Mouse (Mus musculus): ENCODE measurements around the gene Cstb. TPM values are rescaled to one million over a fixed set of nuclear protein-coding genes. Genes with fewer than 3 reads are reported as not detected.

Gene Cstb
- total and polyA plus RNA-seq, 3 experiments = 71.9 to 76.7 TPM; not detected in 1

- TF ChIP-seq CHD1 (IDR thresholded peaks at IDR 0.05; ENCODE audit: low read depth, low read length) (no peak), ZC3H11A (IDR thresholded peaks at IDR 0.05; ENCODE audit: low read depth, low read length) (no peak), ZKSCAN1 (IDR thresholded peaks at IDR 0.05; ENCODE audit: low read depth, low read length) (no peak), MAFK (IDR thresholded peaks at IDR 0.05; ENCODE audit: borderline replicate concordance, low read depth, low read length) (no peak), CTCF (IDR thresholded peaks at IDR 0.05 in 2 of 3, conservative IDR thresholded peaks at IDR 0.05 in 1 of 3; ENCODE audit: control insufficient read depth in 1 of 3, insufficient read depth in 1 of 3, low read depth in 2 of 3, low read length in 3 of 3, poor library complexity in 1 of 3, severe bottlenecking in 1 of 3) (no peak), NRF1 (IDR thresholded peaks at IDR 0.05; ENCODE audit: insufficient read depth, low read depth, low read length, poor library complexity, severe bottlenecking) (no peak), SMC3 (IDR thresholded peaks at IDR 0.05; ENCODE audit: low read depth, low read length) (no peak), MXI1 (IDR thresholded peaks at IDR 0.05; ENCODE audit: low read depth, low read length) (peak; percentile 53; the same call in 1 of the 2 replicates), E2F4 (IDR thresholded peaks at IDR 0.05; ENCODE audit: borderline replicate concordance, low read depth, low read length) (no peak), MYC (IDR thresholded peaks at IDR 0.05; ENCODE audit: low read depth, low read length) (no peak)
Measured at GRCm38 (mm10) chr10:78406152-78406551, 19.3 kb upstream of the Cstb start (continued).

- Histone ChIP-seq H3K4me1 (ENCODE audit: control insufficient read depth in 1 of 2, insufficient read depth in 2 of 2, low read length in 2 of 2) (peaks cover 0 to 14% of the 10 kb centered on the region in 2 experiments; a peak in 3 of 4 replicates), H3K27ac (ENCODE audit: control insufficient read depth, low read depth, low read length) (no peak overlapping the region), H3K9me3 (replicated peaks; ENCODE audit: insufficient read depth, low read length) (no peaks in the 10 kb centered on the region), H3K9ac (ENCODE audit: control insufficient read depth, low read depth, low read length, poor library complexity, severe bottlenecking) (no peak overlapping the region), H3K79me2 (ENCODE audit: control insufficient read depth, insufficient read depth, low read length, poor library complexity) (peaks cover 19% of the 10 kb centered on the region), H3K36me3 (ENCODE audit: control insufficient read depth in 1 of 2, insufficient read depth in 2 of 2, low read length in 2 of 2) (peaks cover 4 to 20% of the 10 kb centered on the region in 2 experiments), H3K27me3 (ENCODE audit: control insufficient read depth in 1 of 2, insufficient read depth in 2 of 2, low read length in 2 of 2) (no peaks in the 10 kb centered on the region), H3K4me3 (ENCODE audit: control insufficient read depth in 1 of 2, insufficient read depth in 1 of 2, low read depth in 2 of 2, low read length in 2 of 2) (no peak overlapping the region)
- TF ChIP-seq POLR2A (IDR thresholded peaks at IDR 0.05; ENCODE audit: control insufficient read depth in 1 of 2, insufficient read depth in 1 of 2, low read depth in 1 of 2, low read length in 2 of 2, poor library complexity in 1 of 2) = no peak
- no peak for TF ChIP-seq CHD2 (IDR thresholded peaks at IDR 0.05; ENCODE audit: low read length)
- no peak for TF ChIP-seq POLR2AphosphoS2 (IDR thresholded peaks at IDR 0.05; ENCODE audit: low read length)
- no peak for TF ChIP-seq GATA1 (IDR thresholded peaks at IDR 0.05; ENCODE audit: low read depth, low read length)
- TF ChIP-seq TCF12 (IDR thresholded peaks at IDR 0.05; ENCODE audit: low read depth, low read length) = no peak
- DNase-seq (ENCODE audit: low read depth, low spot score) = no peak
Measured at GRCm38 (mm10) chr10:78407132-78407531, 18.3 kb upstream of the Cstb start.

- Histone ChIP-seq H3K4me1 (ENCODE audit: control insufficient read depth in 1 of 2, insufficient read depth in 2 of 2, low read length in 2 of 2) (peaks cover 0 to 14% of the 10 kb centered on the region in 2 experiments; a peak in 3 of 4 replicates), H3K27me3 (ENCODE audit: control insufficient read depth in 1 of 2, insufficient read depth in 2 of 2, low read length in 2 of 2) (no peaks in the 10 kb centered on the region), H3K4me3 (ENCODE audit: control insufficient read depth in 1 of 2, insufficient read depth in 1 of 2, low read depth in 2 of 2, low read length in 2 of 2) (no peak overlapping the region)
Measured at GRCm38 (mm10) chr10:78409035-78409788, 16.3 kb upstream of the Cstb start.

More at GRCm38 (mm10) chr10:78409035-78409788, 16.3 kb upstream of the Cstb start:
- Histone ChIP-seq H3K27ac (ENCODE audit: control insufficient read depth, low read depth, low read length) (no peak overlapping the region), H3K9ac (ENCODE audit: control insufficient read depth, low read depth, low read length, poor library complexity, severe bottlenecking) (no peak overlapping the region), H3K9me3 (replicated peaks; ENCODE audit: insufficient read depth, low read length) (no peaks in the 10 kb centered on the region), H3K79me2 (ENCODE audit: control insufficient read depth, insufficient read depth, low read length, poor library complexity) (peaks cover 25% of the 10 kb centered on the region), H3K36me3 (ENCODE audit: control insufficient read depth in 1 of 2, insufficient read depth in 2 of 2, low read length in 2 of 2) (peaks cover 4 to 20% of the 10 kb centered on the region in 2 experiments)
- DNase-seq (ENCODE audit: low read depth, low spot score) = no peak
- TF ChIP-seq MAFK (IDR thresholded peaks at IDR 0.05; ENCODE audit: borderline replicate concordance, low read depth, low read length) = no peak
- TF ChIP-seq GABPA (IDR thresholded peaks at IDR 0.05; ENCODE audit: low read depth, low read length) = no peak
- no peak for TF ChIP-seq SIN3A (IDR thresholded peaks at IDR 0.05; ENCODE audit: low read length)
- no peak for TF ChIP-seq EP300 (IDR thresholded peaks at IDR 0.05; ENCODE audit: low read depth in 1 of 2, low read length in 2 of 2)
- no peak for TF ChIP-seq ZNF384 (IDR thresholded peaks at IDR 0.05; ENCODE audit: low read depth, low read length)
- no peak for TF ChIP-seq SMC3 (IDR thresholded peaks at IDR 0.05; ENCODE audit: low read depth, low read length)
- TF ChIP-seq HCFC1 (IDR thresholded peaks at IDR 0.05; ENCODE audit: low read depth, low read length) = no peak
- no peak for TF ChIP-seq USF2 (IDR thresholded peaks at IDR 0.05; ENCODE audit: borderline replicate concordance in 1 of 2, insufficient read depth in 1 of 2, low read depth in 1 of 2, low read length in 2 of 2)
- TF ChIP-seq MAX (IDR thresholded peaks at IDR 0.05; ENCODE audit: low read length) = no peak
- TF ChIP-seq MYB (IDR thresholded peaks at IDR 0.05; ENCODE audit: low read depth, low read length) = no peak
- no peak for TF ChIP-seq NRF1 (IDR thresholded peaks at IDR 0.05; ENCODE audit: insufficient read depth, low read depth, low read length, poor library complexity, severe bottlenecking)
- TF ChIP-seq ZKSCAN1 (IDR thresholded peaks at IDR 0.05; ENCODE audit: low read depth, low read length) = no peak
- TF ChIP-seq POLR2AphosphoS2 (IDR thresholded peaks at IDR 0.05; ENCODE audit: low read length) = no peak
